Mouse (Mus musculus): ENCODE data around the gene Inafm1. TPM values are rescaled to one million over a fixed set of nuclear protein-coding genes. Genes with fewer than 3 reads are reported as not detected.
"Not testable (repeated sequence)": the region's sequence is repeated elsewhere in the genome, so short reads cannot be mapped to it uniquely, and the experiment has no call there.

The Inafm1 gene
- polyA plus RNA-seq, 1 experiment: 33.7 TPM

DNA sequence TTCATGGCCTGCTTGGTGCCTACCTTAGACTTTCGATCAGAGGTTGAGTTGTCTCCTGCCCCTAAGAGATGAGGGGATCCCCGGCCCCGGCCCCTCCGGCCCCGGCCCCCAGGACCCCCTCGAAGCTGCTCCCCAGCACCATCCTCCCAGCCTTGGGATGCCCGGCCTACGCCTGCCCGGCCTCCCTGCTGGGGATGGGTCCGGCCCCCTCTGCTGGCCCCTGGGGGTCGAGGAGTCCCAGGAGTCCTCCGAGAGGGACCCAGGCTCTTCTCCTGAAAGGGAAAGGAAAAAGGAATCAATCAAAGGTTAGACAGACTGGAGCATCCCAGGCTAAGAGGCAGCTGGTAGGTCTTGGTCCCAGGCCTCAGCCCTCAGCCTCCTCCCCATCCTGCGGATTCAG is 8.9 kb upstream of the Inafm1 start:
- WGBS: 97% methylated on average over 13 of the region's 13 CpGs
- H3K4me1 ChIP-seq (ENCODE audit: control insufficient read depth, insufficient read depth, insufficient read length): peaks cover 7% of the 10 kb centered on the region; the same call in 1 of the 2 replicates
- no peak for DNase-seq (ENCODE audit: low read depth in 1 of 2, low spot score in 2 of 2)
- no peak overlapping the region for H3K4me3 ChIP-seq (ENCODE audit: extremely low read depth, insufficient read depth, insufficient read length)
- H3K27ac ChIP-seq (ENCODE audit: insufficient read depth, low read length): no peak overlapping the region
- no peak for TF ChIP-seq POLR2A (IDR thresholded peaks at IDR 0.05; ENCODE audit: low read depth, low read length)
- no peak for TF ChIP-seq CTCF (IDR thresholded peaks at IDR 0.05; ENCODE audit: extremely low read depth, insufficient read depth, insufficient read length, insufficient replicate concordance)
- peaks cover 40% of the 10 kb centered on the region for H3K36me3 ChIP-seq (ENCODE audit: control insufficient read depth, insufficient read depth, low read length)
- no peaks in the 10 kb centered on the region for H3K27me3 ChIP-seq (ENCODE audit: control insufficient read depth, insufficient read depth, low read length)

DNA sequence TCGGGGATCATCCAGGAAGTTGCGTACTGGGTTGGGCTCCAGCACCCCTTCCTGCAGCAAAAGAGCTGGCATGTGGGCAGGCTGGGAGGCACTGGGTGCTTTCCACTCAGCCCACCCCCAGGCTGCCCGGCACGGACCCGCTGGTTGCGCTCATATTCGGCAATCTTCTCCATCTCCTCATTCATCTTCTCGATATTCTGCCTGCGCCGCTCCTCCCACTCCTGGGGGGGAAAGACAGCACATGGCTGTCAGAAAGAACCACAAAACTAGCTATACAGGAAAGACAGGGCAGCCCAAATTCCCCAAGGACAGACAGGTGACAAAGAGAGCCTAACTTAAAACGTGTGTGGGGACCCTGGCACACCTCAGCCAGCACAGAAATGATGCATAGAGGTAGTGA is 7.3 kb upstream of the Inafm1 start:
- no peak for DNase-seq (ENCODE audit: low read depth in 1 of 2, low spot score in 2 of 2)
- Histone ChIP-seq H3K27me3 (ENCODE audit: control insufficient read depth, insufficient read depth, low read length) (no peaks in the 10 kb centered on the region), H3K4me1 (ENCODE audit: control insufficient read depth, insufficient read depth, insufficient read length) (peaks cover 7% of the 10 kb centered on the region; the same call in 1 of the 2 replicates), H3K4me3 (ENCODE audit: extremely low read depth, insufficient read depth, insufficient read length) (no peak overlapping the region), H3K36me3 (ENCODE audit: control insufficient read depth, insufficient read depth, low read length) (peaks cover 49% of the 10 kb centered on the region), H3K27ac (ENCODE audit: insufficient read depth, low read length) (no peak overlapping the region)
- TF ChIP-seq POLR2A (IDR thresholded peaks at IDR 0.05; ENCODE audit: low read depth, low read length): no peak
- TF ChIP-seq CTCF (IDR thresholded peaks at IDR 0.05; ENCODE audit: extremely low read depth, insufficient read depth, insufficient read length, insufficient replicate concordance): no peak
- 81% methylated on average over 11 of the region's 11 CpGs for WGBS

DNA sequence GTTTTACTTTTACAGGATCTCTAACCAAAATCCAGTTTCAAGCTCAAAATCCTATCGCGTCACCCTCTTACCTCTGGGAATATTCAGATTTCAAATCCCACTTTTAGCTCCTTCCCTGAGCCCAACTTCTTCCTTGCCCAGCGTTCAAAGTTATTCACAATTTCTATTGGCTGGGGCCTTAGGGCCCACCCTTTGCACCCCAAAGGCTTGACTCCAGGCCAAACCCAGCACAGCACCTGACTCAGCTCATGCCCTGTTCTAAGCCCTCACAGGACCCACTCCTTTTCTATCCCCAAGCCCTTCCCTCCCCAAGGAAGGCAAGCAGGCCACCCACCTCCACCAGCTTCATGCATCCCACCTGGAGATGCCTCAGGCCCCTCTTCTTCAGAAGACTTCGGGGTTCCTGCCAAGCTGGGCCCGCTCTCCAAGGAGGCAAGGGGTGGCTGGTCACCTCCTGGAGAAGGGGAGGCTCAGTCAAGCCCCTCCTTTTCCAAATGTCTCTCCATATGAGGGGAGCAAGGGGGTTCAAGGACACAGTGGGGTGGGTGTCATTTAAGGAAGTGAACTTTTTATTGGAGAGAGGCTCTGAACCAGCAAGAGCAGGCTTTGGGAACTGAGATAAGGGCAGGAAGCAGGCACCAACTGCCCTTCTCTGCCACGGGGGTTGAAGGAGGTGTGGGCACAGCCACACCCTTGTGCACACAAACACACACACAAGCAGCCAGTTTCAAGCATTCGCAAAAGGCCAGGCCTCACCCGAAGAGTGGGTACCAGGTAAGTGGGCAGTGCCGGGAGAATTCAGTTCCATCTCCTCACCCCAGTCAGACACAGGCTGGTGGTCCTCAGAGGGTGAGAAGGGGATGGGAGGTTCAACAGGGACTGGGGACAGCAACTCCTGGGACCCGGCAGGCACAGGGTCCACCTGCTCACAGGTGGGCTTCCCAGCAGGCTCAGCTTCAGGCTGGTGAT is 1.8 kb upstream of the Inafm1 start:
- Histone ChIP-seq H3K36me3 (ENCODE audit: control insufficient read depth, insufficient read depth, low read length) (peaks cover 24% of the 10 kb centered on the region), H3K27ac (ENCODE audit: insufficient read depth, low read length) (no peak overlapping the region), H3K27me3 (ENCODE audit: control insufficient read depth, insufficient read depth, low read length) (no peaks in the 10 kb centered on the region), H3K4me1 (ENCODE audit: control insufficient read depth, insufficient read depth, insufficient read length) (peaks cover 12% of the 10 kb centered on the region), H3K4me3 (ENCODE audit: extremely low read depth, insufficient read depth, insufficient read length) (no peak overlapping the region)
- DNase-seq (ENCODE audit: low read depth in 1 of 2, low spot score in 2 of 2): no peak
- WGBS: 63% methylated on average over 10 of the region's 10 CpGs
- no peak for TF ChIP-seq CTCF (IDR thresholded peaks at IDR 0.05; ENCODE audit: extremely low read depth, insufficient read depth, insufficient read length, insufficient replicate concordance)
- TF ChIP-seq POLR2A (IDR thresholded peaks at IDR 0.05; ENCODE audit: low read depth, low read length): no peak

DNA sequence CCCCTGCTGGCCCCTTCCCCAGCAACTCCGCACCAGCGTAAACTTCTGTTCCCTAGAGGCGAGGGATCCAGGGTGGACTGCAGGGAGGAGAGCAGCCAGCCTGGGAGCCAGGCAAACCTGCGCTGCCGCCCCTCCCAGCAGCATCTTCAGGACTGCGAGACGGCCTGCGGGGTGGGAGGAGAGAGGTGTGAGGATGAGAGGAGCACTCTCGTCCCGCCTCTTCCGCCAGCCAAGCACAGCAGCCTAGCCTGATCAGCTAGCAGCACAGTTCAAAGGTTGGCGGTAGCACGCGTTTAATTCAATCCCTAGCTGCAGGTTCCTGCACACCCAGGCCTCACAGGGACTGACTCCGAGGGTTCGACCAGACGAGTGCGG is 336 bp upstream of the Inafm1 start:
- Histone ChIP-seq H3K4me3 (ENCODE audit: extremely low read depth, insufficient read depth, insufficient read length) (peak overlapping the region; percentile 84), H3K27me3 (ENCODE audit: control insufficient read depth, insufficient read depth, low read length) (no peaks in the 10 kb centered on the region), H3K36me3 (ENCODE audit: control insufficient read depth, insufficient read depth, low read length) (peaks cover 22% of the 10 kb centered on the region), H3K4me1 (ENCODE audit: control insufficient read depth, insufficient read depth, insufficient read length) (peaks cover 12% of the 10 kb centered on the region), H3K27ac (ENCODE audit: insufficient read depth, low read length) (peak overlapping the region; percentile 75)
- WGBS: under 1% methylated on average over 18 of the region's 18 CpGs
- peak; percentile 64 to 71 for DNase-seq (ENCODE audit: low read depth in 1 of 2, low spot score in 2 of 2)
- TF ChIP-seq CTCF (IDR thresholded peaks at IDR 0.05; ENCODE audit: extremely low read depth, insufficient read depth, insufficient read length, insufficient replicate concordance): no peak
- peak; percentile 33; the same call in 1 of the 2 replicates for TF ChIP-seq POLR2A (IDR thresholded peaks at IDR 0.05; ENCODE audit: low read depth, low read length)

DNA sequence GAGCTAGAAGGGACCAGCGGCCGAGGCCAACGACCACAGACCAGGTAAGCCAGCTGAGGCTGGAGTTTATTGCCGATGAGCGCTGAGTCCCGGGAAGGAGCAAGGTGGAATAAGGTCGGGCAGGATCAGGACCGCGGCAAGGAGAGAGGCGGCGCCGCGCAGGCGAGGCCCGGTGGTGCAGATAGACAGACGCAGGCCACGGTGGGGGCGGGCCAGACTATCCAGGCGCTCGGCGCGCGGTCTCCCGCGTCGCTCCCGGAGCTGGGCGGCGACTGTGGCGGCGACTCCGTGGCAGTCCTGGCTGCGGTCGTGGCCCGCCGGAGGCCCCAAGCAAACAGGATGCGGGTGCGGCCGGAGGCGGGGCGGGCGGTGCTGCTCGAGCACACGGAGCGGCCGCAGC is 736 bp downstream of the Inafm1 start:
- DNase-seq (ENCODE audit: low read depth in 1 of 2, low spot score in 2 of 2): peak in 1 of 2 experiments; percentile 46
- TF ChIP-seq POLR2A (IDR thresholded peaks at IDR 0.05; ENCODE audit: low read depth, low read length): no peak
- peak; percentile 11; the same call in 1 of the 2 replicates for TF ChIP-seq CTCF (IDR thresholded peaks at IDR 0.05; ENCODE audit: extremely low read depth, insufficient read depth, insufficient read length, insufficient replicate concordance)
- H3K36me3 ChIP-seq (ENCODE audit: control insufficient read depth, insufficient read depth, low read length): peaks cover 14% of the 10 kb centered on the region
- H3K27me3 ChIP-seq (ENCODE audit: control insufficient read depth, insufficient read depth, low read length): no peaks in the 10 kb centered on the region
- H3K27ac ChIP-seq (ENCODE audit: insufficient read depth, low read length): peak overlapping the region; percentile 53; the same call in 1 of the 2 replicates
- WGBS: under 1% methylated on average over 44 of the region's 46 CpGs
- peaks cover 12% of the 10 kb centered on the region for H3K4me1 ChIP-seq (ENCODE audit: control insufficient read depth, insufficient read depth, insufficient read length)
- peak overlapping the region; percentile 84 for H3K4me3 ChIP-seq (ENCODE audit: extremely low read depth, insufficient read depth, insufficient read length)

DNA sequence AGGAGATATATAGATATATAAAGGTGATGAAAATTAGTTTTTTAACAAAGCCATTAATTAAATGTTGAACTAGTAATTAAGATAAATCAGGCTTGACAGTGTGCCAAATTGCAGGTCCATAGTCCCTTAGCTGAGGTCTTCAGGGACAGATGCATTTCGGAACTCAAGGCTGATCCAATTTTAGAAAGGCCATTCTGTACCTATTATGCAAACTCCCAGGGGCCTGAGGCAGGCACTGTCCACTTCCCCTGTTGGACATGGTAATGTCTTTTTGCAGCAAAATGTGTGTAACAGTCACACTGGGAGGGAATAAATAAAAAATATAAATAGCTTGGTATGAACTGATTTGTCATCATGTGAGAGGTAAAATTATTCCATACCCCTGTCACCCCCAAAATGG is 2.3 kb downstream of the Inafm1 start:
- Histone ChIP-seq H3K27me3 (ENCODE audit: control insufficient read depth, insufficient read depth, low read length) (no peaks in the 10 kb centered on the region), H3K36me3 (ENCODE audit: control insufficient read depth, insufficient read depth, low read length) (peaks cover 6% of the 10 kb centered on the region; the same call in 1 of the 2 replicates), H3K4me1 (ENCODE audit: control insufficient read depth, insufficient read depth, insufficient read length) (peaks cover 12% of the 10 kb centered on the region), H3K27ac (ENCODE audit: insufficient read depth, low read length) (no peak overlapping the region), H3K4me3 (ENCODE audit: extremely low read depth, insufficient read depth, insufficient read length) (no peak overlapping the region)
- 80% methylated on average over 1 of the region's 1 CpGs for WGBS
- DNase-seq (ENCODE audit: low read depth in 1 of 2, low spot score in 2 of 2): no peak
- TF ChIP-seq CTCF (IDR thresholded peaks at IDR 0.05; ENCODE audit: extremely low read depth, insufficient read depth, insufficient read length, insufficient replicate concordance) (no peak), POLR2A (IDR thresholded peaks at IDR 0.05; ENCODE audit: low read depth, low read length) (no peak)

DNA sequence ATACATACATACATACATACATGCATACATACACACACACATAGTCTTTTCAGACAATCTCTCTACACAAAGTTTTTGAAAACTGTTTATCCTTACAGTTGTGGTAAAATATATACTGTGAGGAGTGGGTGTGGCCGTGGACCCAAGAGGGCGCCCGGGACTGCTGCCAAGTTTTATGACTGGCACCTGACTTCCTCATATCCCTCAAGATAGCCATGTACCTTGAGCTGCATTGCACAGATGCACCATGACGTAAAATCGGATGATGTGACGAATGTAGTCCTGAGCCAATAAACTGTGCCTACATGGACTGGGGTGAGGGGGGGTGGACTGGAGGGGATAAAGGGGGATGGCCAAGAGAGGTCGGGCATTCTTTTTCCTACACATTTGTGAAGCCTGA is 6.8 kb downstream of the Inafm1 start:
- not testable (repeated sequence) for H3K27ac ChIP-seq (ENCODE audit: insufficient read depth, low read length); H3K4me1 ChIP-seq (ENCODE audit: control insufficient read depth, insufficient read depth, insufficient read length); H3K4me3 ChIP-seq (ENCODE audit: extremely low read depth, insufficient read depth, insufficient read length); H3K27me3 ChIP-seq (ENCODE audit: control insufficient read depth, insufficient read depth, low read length); DNase-seq (ENCODE audit: low read depth in 1 of 2, low spot score in 2 of 2); H3K36me3 ChIP-seq (ENCODE audit: control insufficient read depth, insufficient read depth, low read length)
- 27% methylated on average over 7 of the region's 7 CpGs for WGBS
